Mouse (Mus musculus) layer of hippocampus, postnatal 10 days (tissue): ENCODE data around the gene Papln. TPM values are rescaled to one million over a fixed set of nuclear protein-coding genes. Genes with fewer than 3 reads are reported as not detected.

Source experiments
- DNase-seq, 2 experiments: peaks; one replicate each; pipeline ENCODE4 v3.0.0; 2021; ENCODE audit warnings: low spot score in 2 of 2
- long read RNA-seq: library from polyadenylated mRNA; stranded (forward); transcript quantifications from one replicate; pipeline ENCODE4 v2.0.0, GENCODE M21; 2023
- total RNA-seq, 2 experiments: library from RNA; stranded (reverse); gene quantifications; 2 replicates each; pipeline ENCODE4 v1.2.3; 2021

The Papln gene
- 1 to 10 TPM; 4.8 to 6.5 TPM for total RNA-seq
- long read RNA-seq = 0 reads

- DNase-seq = no peak
Observed at GRCm38 (mm10) chr12:83763311-83764043, at the start of gene Papln. TSS of gene Papln (plus strand) at chr12:83763634.

DNA sequence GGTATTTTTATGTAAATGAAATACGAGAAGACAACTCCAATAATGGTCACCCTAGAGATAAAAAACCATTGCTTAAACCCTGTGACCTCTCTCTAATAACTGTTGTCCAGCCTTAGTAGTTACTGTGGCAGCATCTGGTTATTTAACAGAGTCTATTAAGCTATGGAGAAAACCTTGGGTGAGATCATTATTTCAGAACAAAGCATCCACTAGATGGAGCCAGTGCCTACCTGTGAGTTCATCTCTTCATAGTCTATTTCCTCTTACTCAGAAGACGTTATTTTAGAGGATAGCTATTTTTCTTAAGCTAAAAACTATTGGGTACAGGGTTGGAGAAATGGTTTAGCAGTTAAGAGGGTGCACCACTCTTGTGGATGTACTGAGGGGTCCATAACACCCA lies 49.7 kb upstream of the Papln start:
- peak; percentile 32 to 53 for DNase-seq

DNA sequence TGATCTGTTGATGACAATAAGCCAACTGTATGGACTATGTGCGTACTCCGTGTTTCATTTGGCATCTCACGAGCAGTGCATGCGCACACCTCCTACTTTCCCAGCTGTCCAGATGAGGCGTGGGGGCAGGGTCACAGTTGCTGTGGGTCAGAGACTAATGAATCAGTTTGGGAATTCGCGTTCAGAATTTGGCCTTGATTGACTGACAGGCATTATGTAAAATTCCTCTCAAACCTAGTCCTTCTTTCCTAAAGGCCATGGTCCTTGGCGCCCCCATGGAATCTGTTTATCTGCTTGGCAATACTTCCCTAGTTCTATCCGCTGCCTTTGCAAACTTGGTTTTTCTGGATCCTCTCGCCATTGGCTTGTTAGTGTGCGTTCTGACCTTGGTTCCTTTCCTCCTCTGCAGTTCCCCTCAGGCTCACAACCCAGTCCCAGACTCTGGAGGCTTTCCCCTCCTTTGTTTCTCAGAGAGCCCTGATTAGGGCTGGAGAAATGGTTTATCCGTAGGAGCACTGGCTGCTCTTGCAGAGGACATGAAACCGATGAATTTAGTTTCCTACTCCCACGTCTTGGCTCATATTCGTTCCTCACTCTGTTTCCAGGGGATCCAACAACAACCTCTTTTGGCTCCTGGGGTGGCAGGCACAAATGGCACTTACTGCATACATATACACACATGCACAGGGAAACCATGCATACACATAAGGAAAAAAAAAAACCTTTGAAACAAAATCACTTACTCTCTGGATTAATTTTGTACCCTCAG lies 46.8 kb upstream of the Papln start:
- no peak for DNase-seq

DNA sequence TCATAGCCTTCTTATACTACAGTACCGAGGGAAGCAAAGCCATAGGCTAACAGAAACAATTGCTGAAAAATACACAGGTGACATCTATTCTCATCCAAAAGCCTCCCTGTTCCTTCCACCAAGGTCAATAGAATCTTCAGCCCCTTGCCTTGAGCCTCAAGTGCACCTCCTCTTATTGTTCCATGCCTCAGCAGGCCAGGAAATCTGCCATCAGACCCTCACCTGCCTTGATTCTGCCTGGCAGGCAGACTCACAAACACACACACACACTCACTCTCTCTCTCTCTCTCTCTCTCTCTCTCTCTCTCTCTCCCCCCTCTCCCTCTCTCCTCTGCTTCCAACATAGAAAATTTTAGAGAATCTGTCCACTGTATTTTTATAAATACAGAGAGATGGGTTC lies 44.0 kb upstream of the Papln start:
- no peak for DNase-seq

DNA sequence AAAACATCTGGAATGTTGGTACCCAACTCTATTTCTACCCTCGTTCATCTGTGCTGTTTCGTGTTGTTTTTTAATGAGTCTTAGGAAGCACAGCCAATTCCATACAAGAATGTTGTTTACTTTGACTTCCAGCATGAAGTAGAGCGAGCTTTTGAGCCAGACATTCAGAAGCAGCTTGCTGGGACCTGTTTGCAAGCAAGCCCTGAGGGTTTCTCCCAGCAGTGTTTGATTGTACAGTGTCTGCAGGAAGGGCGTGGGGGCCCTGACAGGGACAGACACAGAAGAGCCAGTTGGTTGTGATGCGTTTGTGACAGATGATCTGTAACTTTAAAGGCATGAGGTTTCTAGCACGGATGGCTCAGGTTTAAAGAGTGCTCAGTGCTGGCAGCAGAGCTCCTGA lies 42.2 kb upstream of the Papln start:
- DNase-seq = no peak

DNA sequence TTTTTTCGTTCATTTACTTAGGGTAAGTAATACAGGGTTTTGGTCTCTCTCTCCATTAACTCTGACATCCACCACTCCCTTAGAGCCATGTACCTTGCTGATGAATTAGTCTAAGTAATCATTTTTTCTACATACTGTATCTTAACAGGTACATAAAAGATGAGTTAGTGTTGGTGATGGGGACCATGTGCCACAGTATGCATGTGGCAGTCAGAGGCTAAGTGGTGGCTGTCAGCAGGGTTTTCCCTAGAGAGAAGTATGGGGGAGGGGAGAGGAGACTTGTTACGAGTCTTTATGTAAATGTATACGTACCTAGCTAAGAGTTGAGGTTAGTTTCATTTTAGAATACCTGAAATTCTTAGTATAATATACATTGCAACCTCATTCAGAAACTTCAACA lies 40.4 kb upstream of the Papln start:
- DNase-seq = no peak

GRCm38 (mm10) chr12:83726510-83727308 lies 36.7 kb upstream of the Papln start:
- no peak for DNase-seq

- DNase-seq = no peak
Observed at GRCm38 (mm10) chr12:83732225-83732624, 31.2 kb upstream of the Papln start.

- DNase-seq = no peak
Observed at GRCm38 (mm10) chr12:83734047-83734446, 29.4 kb upstream of the Papln start.

DNA sequence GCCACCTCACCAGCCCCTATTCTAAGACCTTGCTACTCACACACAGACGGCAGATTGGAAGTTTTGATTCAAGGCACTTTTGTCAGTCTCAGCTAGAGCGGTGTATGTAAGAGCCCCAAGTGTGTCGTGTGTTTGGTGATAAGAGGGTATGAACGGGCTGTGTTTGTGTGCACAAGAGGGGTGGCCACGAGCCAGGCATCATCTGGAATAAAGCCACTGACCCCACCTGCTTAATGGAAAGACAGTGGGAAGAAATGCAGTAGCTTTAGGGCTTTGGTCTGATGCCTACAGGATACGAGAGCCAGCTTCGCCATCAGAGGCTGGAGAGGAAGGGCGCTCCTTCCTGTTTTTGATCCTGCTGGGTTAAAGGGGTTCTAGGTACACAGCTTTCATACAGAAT lies 27.2 kb upstream of the Papln start:
- no peak for DNase-seq

DNA sequence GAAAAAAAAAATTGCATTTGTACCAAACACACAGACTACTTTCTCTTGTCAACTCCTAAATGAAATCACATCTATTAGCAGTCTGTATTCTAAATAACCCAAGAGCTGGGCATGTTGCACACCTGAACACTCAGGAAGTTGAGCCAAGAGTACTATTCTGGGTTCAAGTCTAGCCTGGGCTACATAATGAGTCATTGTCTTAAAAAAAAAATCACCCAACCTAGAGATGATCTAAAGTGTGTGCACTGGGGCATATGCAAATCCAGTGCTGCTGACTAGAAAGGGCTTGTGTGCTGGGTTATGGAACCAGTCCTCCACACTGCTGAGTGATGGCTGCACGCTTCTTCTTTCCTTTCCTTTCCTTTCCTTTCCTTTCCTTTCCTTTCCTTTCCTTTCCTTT lies 24.8 kb upstream of the Papln start:
- no peak for DNase-seq

- no peak for DNase-seq
Observed at GRCm38 (mm10) chr12:83741722-83742121, 21.7 kb upstream of the Papln start.

DNA sequence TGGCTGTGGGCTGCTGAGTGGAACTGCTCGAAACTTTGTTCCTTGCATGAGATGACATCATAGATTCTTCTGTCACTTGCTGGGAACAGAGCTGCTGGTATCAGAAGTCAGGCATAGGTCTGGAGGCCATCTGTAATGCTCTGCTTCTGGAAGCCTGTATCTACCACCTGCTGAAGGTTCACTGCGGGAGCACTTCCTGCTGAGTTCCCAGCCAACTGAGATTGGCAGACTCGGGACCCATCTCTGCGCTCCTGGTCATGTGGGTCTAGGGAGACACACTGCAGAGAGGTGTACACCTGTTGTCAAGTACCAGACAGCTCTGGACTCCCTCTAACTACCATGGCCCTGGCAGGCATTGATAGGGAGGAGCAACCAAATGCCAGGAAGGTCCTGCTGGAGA lies 20.6 kb upstream of the Papln start:
- no peak for DNase-seq

DNA sequence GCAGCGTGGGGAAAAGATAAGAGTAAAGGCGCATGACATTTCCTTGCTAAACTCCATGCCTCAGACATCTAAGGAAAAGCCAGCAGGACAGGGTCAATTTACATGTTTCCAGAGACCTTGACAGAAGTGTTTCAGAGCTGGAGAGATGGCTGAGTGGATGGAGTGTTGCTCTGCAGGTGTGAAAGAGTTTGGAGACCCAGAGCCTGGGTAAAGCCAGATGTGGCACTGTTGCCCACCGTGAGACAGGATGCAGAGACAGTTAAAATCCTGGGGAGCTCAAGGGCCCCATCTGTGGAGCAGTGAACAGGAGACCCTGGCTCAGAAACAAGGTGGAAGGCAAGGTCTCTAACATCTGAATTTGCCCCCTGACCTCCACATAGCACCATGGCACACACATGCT lies 19.7 kb upstream of the Papln start:
- no peak for DNase-seq

DNA sequence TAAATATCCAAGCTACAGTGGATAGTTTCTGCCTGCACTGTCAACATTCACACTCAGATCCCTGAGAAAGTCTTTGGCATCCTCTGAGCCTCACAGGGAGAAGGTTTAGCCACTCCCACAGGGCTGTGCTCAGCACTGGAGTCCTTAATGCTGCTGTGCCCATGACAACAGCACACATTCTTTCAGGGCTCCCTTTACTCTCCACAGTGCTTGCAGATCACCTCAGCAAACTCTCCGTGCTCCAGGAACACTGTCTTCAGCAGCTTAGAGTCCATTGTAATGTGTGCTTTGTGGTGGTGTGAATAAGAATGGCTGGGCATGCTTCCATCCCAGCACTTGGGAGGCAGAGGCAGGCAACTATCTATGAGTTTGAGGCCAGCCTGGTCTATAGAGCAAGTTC lies 14.2 kb upstream of the Papln start:
- no peak for DNase-seq

DNA sequence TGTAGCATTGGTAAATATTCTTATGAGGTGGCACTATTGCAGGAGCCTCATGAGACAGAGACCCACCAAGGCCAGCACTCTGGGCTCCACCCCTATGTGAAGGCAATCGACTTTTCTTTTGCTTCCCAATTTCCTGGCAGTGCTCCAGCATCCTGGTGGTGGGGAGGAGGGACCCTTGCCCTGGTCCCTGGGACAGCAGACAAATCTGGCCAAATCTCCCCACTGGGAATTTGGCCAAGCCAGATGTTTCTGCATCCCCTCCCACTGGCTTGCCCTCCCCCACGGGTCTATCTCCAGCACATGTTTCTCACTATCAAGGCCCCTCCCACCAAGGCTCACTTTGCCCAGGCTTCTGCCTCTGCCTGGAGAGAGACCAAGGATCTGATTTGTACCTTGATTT lies 10.9 kb upstream of the Papln start:
- DNase-seq = no peak

DNA sequence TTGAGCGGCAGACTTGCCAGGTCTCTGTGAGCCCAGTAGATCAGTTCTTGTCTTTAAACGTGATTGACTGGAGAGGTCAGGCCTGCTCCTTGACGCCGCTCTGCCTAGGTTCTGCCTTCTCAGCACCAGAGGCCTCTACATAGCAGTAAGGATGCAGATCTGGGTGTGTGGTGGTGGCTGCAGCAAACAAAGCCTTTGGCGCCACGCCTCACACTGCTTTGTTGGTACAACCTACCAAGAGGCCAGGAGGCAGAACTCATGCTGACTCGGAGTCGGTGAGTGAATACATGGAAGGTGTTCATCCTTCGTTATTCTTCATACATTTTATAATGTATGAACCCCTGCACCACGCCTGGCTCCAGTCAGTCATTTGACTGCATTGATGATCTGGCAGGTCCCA lies 4.7 kb upstream of the Papln start:
- DNase-seq = no peak

- DNase-seq = no peak
Observed at GRCm38 (mm10) chr12:83760201-83760600, 3.2 kb upstream of the Papln start.

DNA sequence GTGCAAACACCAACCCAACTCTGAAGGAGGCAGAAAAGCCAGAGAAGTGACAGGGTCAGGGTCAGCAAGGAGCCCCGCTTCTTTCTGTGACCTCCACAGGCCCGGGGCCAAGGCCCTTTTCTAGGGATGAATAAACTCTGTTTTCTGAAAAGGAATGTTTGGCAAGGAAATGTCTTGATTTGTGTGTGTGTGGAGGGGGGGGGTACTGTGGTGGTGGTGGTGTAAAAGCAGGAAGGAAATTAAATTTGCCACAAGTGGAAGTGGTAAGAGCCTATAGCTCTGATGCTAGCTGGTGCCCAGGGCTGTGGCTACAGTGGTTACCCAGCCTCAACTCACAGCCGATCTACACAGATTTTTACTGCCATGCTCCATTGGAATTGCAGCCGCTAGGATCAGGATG lies 728 bp upstream of the Papln start:
- DNase-seq = no peak

- DNase-seq = no peak
Observed at GRCm38 (mm10) chr12:83764044-83764365, 571 bp downstream of the Papln start.

DNA sequence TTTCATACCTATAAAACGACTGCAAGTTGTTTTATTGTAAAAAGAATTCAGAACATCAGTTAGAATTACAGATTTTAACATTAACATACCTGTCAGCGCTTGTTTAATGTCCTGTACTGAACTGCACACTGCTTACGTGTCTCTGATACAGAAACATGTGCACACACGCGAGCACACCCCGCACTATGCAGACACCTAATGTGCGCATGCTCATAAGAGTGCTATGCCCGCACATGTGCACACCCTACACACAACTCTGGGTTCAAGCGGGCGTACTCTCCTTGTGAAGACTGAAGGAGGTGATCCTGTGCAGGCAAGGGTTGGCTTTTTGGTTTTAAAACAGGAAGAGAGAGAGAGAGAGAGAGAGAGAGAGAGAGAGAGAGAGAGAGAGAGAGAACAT lies 1.1 kb downstream of the Papln start:
- no peak for DNase-seq

- no peak for DNase-seq
Observed at GRCm38 (mm10) chr12:83765965-83766603, 2.6 kb downstream of the Papln start.
